Mouse (Mus musculus) stomach, embryonic 16.5 days (tissue): Measurements from ENCODE around the gene Hoxc9. TPM values are rescaled to one million over a fixed set of nuclear protein-coding genes. Genes with fewer than 3 reads are reported as not detected.

Source experiments
- ATAC-seq: fragments of 200-750 bp; cut with Nextera tagmentation; 2 replicates; pipeline ENCODE4 v1.8.0; 2017; ENCODE audit warnings: moderate number of reproducible peaks, moderate TSS enrichment; ENCODE audit not compliant: insufficient read depth, low FRiP score
- H3K27ac ChIP-seq: fragments of 300-500 bp; sonication (generic); 2 replicates; pipeline ENCODE4 v1.5.1; 2014; ENCODE audit warnings: low read length
- H3K27me3 ChIP-seq: fragments of 300-500 bp; sonication (generic); 2 replicates; pipeline ENCODE4 v1.6.1; 2014; ENCODE audit warnings: low read length, control low read depth, mixed read lengths; ENCODE audit not compliant: control insufficient read depth, insufficient read depth
- H3K36me3 ChIP-seq: fragments of 300-500 bp; sonication (generic); 2 replicates; pipeline ENCODE4 v1.6.1; 2014; ENCODE audit warnings: low read length; ENCODE audit not compliant: control insufficient read depth, insufficient read depth
- H3K4me1 ChIP-seq: fragments of 300-500 bp; sonication (generic); 2 replicates; pipeline ENCODE4 v1.6.1; 2014; ENCODE audit warnings: low read length, control low read depth, mixed read lengths; ENCODE audit not compliant: control insufficient read depth, insufficient read depth
- H3K4me2 ChIP-seq: fragments of 300-500 bp; sonication (generic); 2 replicates; pipeline ENCODE4 v1.6.1; 2014; ENCODE audit warnings: low read depth, low read length, mixed read lengths
- H3K4me3 ChIP-seq: fragments of 300-500 bp; sonication (generic); replicated peaks from 2 replicates; pipeline ENCODE4 v1.5.1; 2014; ENCODE audit warnings: mild to moderate bottlenecking, low read length
- H3K9ac ChIP-seq: fragments of 300-500 bp; sonication (generic); 2 replicates; pipeline ENCODE4 v1.6.1; 2014; ENCODE audit warnings: low read length
- H3K9me3 ChIP-seq: fragments of 300-500 bp; sonication (generic); replicated peaks from 2 replicates; pipeline ENCODE4 v1.6.1; 2016; ENCODE audit warnings: low read length, control low read depth; ENCODE audit not compliant: control insufficient read depth
- WGBS: fragments of 180-500 bp; shearing (Covaris S2); extraction: QIAGEN DNeasy Blood & Tissue Kit; methylation state at CpG from one replicate; pipeline ENCODE4 v1.1.7; 2014; 5-methylcytosine and 5-hydroxymethylcytosine counted together
- polyA plus RNA-seq: library from polyadenylated mRNA; unstranded; fragments of >200 nt; fragmentation: Nextera tagmentation; extraction: Ambion mirVana; gene quantifications from 2 replicates; pipeline ENCODE4 v1.2.1, GENCODE M21; 2015

The Hoxc9 gene
- polyA plus RNA-seq, 1 experiment from 2014 or later, result not detected

DNA sequence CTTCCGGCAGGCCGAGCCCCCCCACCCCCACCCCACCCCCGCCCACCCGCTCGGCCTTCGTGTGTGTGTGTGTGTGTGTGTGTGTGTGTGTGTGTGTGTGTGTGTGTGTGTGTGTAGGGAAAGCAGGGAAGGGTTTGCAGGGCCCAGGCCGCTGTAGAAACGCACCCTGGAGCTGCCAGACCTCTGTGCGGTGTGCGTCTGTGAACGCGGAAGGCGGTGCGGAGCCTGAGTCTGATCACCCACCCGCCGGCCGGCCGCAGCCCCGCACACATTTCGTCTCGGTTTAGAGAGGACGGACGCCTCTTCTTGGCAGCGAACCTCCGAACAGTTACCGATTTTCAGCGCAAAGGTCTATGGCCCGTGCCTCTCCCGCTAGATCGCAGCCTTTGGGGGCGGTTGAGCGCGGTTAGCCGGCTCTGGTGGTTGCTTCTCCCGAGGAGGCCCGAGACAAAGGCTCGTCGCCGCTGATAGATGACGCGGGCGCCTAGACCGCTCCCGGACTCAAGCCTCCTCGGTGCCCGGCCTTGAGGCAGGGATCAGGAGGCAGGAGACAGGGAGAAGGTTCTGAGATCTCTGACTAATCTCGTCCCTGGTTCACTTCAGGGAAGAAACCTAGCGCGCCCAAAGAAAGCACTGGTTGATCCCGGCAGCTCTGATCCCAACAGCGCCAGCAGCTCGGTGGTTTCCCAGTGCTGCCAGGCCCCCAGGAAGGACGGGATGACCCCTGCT is 33.3 kb upstream of the Hoxc9 start:
- 2% methylated on average over 48 of the region's 53 CpGs for WGBS
- 0 out of 2 replicates have a peak overlapping the region, but pooled peaks have one; percentile 0 for H3K4me3 ChIP-seq
- ATAC-seq, result no peak

DNA sequence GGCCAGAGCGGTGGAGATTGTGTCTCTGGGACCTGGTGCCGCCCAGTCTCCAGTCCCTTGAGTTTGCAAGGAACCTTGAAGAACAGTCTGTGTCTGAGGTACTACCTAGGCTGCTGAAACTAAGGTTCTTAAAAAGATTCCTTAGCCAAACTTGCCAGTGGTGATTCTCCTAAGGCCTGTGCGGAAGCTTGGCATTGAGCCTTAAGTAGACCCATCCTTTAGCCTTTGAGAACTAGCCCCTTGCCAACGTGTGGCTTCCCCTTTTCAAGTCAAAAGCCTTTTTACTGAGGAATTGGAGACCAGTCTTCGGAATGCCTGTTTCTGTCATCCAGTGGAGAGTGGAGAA is 32.8 kb upstream of the Hoxc9 start:
- Histone ChIP-seq H3K9ac (no peak overlapping the region), H3K4me3 (no peak overlapping the region), H3K27me3 (peaks cover 93% of the 10 kb centered on the region), H3K4me1 (no peaks in the 10 kb centered on the region), H3K4me2 (no peak overlapping the region), H3K27ac (no peak overlapping the region), H3K36me3 (no peaks in the 10 kb centered on the region), H3K9me3 (no peaks in the 10 kb centered on the region)
- no peak for ATAC-seq
- 3% methylated on average over 5 of the region's 5 CpGs for whole genome bisulfite sequencing

More for the DNA sequence above, 33.3 kb upstream of the Hoxc9 start:
- no peaks in the 10 kb centered on the region for H3K36me3 ChIP-seq
- H3K9ac ChIP-seq, result no peak overlapping the region
- no peaks in the 10 kb centered on the region for H3K9me3 ChIP-seq
- H3K27me3 ChIP-seq, result peaks cover 92% of the 10 kb centered on the region
- no peak overlapping the region for H3K4me2 ChIP-seq
- no peaks in the 10 kb centered on the region for H3K4me1 ChIP-seq
- H3K27ac ChIP-seq, result no peak overlapping the region

DNA sequence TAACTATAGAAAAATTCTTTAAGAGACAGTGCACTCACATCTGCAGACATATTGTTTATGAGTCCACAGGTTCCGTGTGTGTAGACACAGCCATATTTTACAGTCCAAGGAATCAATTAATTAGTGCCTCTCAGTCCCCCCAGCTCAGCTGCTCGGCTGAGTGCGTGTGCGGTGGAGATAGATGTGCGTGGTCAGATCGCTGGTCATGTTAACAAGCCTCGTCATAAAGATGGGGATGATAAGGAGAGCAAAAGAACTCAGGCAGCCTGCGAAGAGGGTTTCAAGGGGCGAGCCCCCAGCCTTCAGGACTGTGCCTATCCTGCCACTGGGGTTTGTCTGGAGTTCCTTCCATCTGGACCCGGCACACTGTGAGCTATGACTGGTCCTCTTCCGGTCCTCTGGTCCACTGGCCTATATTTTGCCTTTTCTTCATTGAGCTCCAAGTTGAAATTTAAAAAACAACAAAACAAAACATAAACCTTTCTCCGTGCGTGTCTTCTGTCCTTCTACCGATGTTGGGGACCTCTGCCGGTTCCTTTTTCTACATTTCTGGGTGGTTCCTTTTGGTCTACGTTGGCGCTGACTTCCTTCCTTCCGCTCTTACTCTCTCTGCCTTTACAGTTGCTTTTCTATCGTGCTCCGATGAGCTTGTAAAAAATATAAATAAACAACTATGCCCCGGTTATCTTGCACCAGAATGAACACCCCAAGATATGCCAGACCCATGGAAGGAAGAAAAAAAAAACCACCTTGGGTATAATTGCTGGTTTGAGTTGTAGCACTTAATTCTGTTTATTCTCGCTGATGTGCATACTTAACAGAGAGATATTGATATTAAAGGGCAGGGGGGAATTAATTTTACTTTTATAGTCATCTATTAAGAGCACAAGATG is 30.8 kb upstream of the Hoxc9 start:
- Histone ChIP-seq H3K9ac (no peak overlapping the region), H3K9me3 (no peaks in the 10 kb centered on the region), H3K4me1 (no peaks in the 10 kb centered on the region), H3K36me3 (no peaks in the 10 kb centered on the region), H3K4me3 (no peak overlapping the region), H3K27me3 (peaks cover 91% of the 10 kb centered on the region), H3K4me2 (no peak overlapping the region), H3K27ac (no peak overlapping the region)
- WGBS, result 12% methylated on average over 22 of the region's 22 CpGs
- ATAC-seq, result no peak

DNA sequence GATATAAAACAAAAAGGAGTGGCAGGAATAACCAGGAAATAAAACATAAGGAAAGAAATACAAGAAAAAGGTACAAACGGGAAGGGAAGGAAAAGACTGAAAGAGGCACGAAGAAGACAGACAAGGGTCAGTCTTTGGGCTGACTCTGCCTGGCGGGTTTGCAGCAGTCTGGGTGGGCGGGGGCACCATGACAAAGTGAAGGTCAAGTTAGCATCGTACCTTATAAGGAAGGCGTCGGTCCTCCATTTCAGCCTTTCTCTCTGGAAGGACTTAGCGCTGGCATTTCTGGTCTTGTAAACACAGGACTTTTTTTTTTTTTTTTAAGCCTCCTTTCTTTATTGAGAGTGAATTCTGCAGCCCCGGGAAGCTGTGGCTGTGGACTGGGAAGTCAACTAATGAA is 29.0 kb upstream of the Hoxc9 start:
- ATAC-seq, result no peak
- Histone ChIP-seq H3K9me3 (no peaks in the 10 kb centered on the region), H3K4me3 (no peak overlapping the region), H3K4me1 (no peaks in the 10 kb centered on the region), H3K36me3 (no peaks in the 10 kb centered on the region), H3K27me3 (peaks cover 90% of the 10 kb centered on the region), H3K27ac (no peak overlapping the region), H3K9ac (no peak overlapping the region), H3K4me2 (no peak overlapping the region)
- 1% methylated on average over 9 of the region's 9 CpGs for WGBS

DNA sequence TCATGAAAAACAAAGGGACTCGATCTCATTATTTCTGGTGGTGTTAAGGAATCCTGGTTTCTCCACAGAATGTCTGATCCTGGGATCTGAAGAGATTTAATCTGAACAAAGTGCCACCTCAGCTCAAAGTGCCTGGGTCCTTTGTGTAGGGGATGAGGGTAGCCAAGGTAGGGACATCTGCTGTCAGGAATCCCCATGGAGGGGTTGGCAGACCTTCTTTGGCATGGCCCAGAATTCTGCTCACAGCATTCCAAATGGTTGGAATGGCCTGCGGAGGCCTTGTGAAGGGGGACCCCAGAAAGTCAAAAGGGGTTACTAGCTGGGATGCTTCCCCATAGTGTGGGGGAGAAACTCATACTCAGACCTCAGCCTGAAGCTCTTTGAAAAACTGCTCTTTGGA is 27.4 kb upstream of the Hoxc9 start:
- Histone ChIP-seq H3K9ac (no peak overlapping the region), H3K36me3 (no peaks in the 10 kb centered on the region), H3K4me1 (no peaks in the 10 kb centered on the region), H3K9me3 (no peaks in the 10 kb centered on the region), H3K4me3 (no peak overlapping the region), H3K27ac (no peak overlapping the region), H3K27me3 (peaks cover 90% of the 10 kb centered on the region), H3K4me2 (no peak overlapping the region)
- no peak for ATAC-seq
- WGBS, result 19% methylated on average over 2 of the region's 2 CpGs

DNA sequence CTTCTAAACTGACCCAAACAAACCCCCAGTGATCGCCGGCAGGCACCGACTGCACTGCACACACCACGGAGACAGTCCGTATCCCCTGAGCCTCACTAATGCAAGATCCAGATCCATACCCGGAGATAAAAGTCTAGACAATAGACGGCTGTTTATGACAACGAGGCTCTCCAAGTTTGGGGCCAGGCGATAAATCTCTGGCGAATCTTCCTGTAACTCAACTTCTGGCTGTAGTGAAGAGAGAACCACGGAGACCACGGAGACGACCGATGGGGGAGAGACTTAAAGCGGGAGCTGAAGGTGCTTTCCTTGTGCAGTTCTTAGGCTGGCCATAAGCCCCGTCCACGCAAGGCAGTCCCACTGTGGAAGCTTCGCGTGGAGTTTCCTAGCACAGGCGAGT is 26.5 kb upstream of the Hoxc9 start:
- no peaks in the 10 kb centered on the region for H3K9me3 ChIP-seq
- no peak overlapping the region for H3K4me2 ChIP-seq
- no peaks in the 10 kb centered on the region for H3K36me3 ChIP-seq
- 2% methylated on average over 20 of the region's 20 CpGs for WGBS
- H3K9ac ChIP-seq, result no peak overlapping the region
- peaks cover 94% of the 10 kb centered on the region for H3K27me3 ChIP-seq
- no peak for ATAC-seq
- H3K4me1 ChIP-seq, result no peaks in the 10 kb centered on the region
- H3K4me3 ChIP-seq, result no peak overlapping the region
- H3K27ac ChIP-seq, result no peak overlapping the region

DNA sequence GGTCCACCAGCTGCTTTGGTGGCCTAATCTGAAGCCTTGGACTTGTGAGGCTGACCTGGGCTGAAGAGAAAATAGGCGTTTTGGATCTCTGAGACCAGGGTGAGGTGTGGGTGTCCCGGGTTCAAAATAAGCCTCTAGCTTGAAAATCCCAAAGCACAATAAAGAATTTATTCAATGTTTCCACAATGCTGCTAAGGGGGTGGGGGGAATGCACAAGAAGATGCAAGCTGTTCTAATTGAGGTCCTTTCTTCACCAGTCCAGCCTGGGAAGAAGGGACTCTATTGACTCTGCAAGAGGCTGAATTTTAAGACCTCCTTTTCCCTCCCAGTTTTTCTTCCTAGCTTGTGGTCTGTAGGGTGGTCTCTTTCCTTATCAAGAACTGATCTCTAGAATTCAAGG is 25.4 kb upstream of the Hoxc9 start:
- 12% methylated on average over 2 of the region's 2 CpGs for WGBS
- H3K4me3 ChIP-seq, result no peak overlapping the region
- H3K9me3 ChIP-seq, result no peaks in the 10 kb centered on the region
- H3K4me2 ChIP-seq, result no peak overlapping the region
- no peaks in the 10 kb centered on the region for H3K36me3 ChIP-seq
- H3K27ac ChIP-seq, result no peak overlapping the region
- H3K9ac ChIP-seq, result no peak overlapping the region
- ATAC-seq, result no peak
- H3K4me1 ChIP-seq, result no peaks in the 10 kb centered on the region
- peaks cover 95% of the 10 kb centered on the region for H3K27me3 ChIP-seq

DNA sequence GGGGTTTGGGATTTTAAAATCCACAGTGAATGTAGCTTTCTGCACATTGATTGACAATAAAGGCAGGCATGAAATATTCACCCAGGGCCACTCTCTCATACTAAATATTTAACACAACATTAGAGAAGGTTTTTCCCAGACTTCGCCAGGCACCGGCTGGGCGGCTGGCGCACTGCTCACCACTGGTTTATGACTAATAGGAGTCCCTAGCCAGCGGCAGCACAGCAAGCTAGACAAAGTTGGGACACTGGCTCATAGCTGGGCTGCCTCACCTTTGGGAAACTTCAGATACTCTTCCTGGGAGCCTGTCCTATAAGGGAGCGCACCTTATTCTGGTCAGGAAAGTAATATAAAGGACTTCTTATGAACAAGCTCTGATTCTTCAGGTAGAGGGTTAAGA is 22.7 kb upstream of the Hoxc9 start:
- peaks cover 95% of the 10 kb centered on the region for H3K27me3 ChIP-seq
- H3K4me3 ChIP-seq, result no peak overlapping the region
- no peak overlapping the region for H3K27ac ChIP-seq
- 6% methylated on average over 6 of the region's 6 CpGs for WGBS
- H3K4me1 ChIP-seq, result no peaks in the 10 kb centered on the region
- H3K9ac ChIP-seq, result no peak overlapping the region
- H3K9me3 ChIP-seq, result no peaks in the 10 kb centered on the region
- no peak for ATAC-seq
- no peak overlapping the region for H3K4me2 ChIP-seq
- H3K36me3 ChIP-seq, result no peaks in the 10 kb centered on the region

DNA sequence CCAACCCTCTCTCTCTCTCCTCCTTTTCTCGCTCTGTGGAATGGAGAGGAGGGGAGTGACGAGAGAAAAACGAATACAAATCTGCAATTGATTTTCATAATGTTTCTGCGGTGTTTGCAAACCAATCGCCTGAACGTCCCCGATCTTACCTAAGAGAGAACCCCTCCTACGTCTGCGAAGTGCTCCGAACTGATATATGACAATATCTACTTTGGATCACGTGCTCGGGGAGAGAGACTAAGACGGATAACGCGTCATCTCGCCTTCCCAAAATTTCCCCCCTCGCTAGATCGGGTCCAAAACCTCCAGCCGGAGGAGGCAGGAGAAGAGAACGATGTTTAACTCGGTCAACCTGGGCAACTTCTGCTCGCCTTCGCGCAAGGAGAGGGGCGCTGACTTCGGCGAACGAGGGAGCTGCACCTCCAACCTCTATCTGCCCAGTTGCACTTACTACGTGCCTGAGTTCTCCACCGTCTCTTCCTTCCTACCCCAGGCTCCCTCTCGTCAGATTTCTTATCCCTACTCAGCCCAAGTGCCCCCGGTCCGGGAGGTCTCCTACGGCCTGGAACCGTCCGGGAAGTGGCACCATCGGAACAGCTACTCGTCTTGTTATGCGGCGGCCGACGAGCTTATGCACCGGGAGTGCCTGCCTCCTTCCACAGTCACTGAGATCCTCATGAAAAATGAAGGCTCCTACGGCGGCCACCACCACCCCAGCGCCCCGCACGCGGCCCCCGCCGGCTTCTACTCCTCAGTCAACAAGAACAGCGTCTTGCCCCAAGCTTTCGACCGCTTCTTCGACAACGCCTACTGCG is 21.8 kb upstream of the Hoxc9 start, which contains the start of gene Hoxc11:
Hoxc11 (plus strand) TSS at position 236 of the 815 bp plus-strand sequence.
- H3K4me1 ChIP-seq, result no peaks in the 10 kb centered on the region
- H3K4me2 ChIP-seq, result no peak within 1 kb of the TSS
- peaks cover 92% of the 10 kb centered on the region for H3K27me3 ChIP-seq
- H3K27ac ChIP-seq, result no peak within 1 kb of the TSS
- no peaks in the 10 kb centered on the region for H3K36me3 ChIP-seq
- H3K9me3 ChIP-seq, result no peaks in the 10 kb centered on the region
- 2% methylated on average over 56 of the region's 57 CpGs for WGBS
- no peak for ATAC-seq
- no peak within 1 kb of the TSS for H3K4me3 ChIP-seq
- H3K9ac ChIP-seq, result no peak within 1 kb of the TSS
